Mouse (Mus musculus): Measurements from ENCODE around the gene Lima1. TPM values are rescaled to one million over a fixed set of nuclear protein-coding genes. Genes with fewer than 3 reads are reported as not detected.

Gene Lima1
- polyA plus RNA-seq, 1 experiment, result 0.01 TPM

DNA sequence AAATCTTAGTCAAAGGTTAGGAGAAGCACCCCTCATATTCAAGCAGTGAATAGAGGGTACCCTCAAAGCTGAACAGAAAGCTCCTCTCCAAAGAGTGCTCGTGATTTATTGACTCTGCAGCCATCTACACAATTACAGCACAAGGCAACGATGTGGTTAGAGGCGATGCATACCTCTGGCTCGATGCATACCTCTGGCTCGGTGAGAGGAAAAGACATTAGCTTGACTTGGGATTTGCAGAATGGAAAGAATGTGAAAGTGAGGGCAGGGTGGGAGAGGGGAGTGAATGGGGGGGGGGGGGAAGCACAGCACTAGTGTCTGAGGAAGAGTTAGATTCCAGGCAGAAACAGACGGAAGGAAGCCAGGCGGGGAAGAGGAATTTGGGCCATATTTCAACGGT, 27.3 kb downstream of the Lima1 start:
- H3K4me1 ChIP-seq (ENCODE audit: control insufficient read depth), result no peaks in the 10 kb centered on the region
- no peak overlapping the region for H3K4me3 ChIP-seq (replicated peaks)
- TF ChIP-seq TAL1 (IDR thresholded peaks at IDR 0.05; ENCODE audit: low read length) (no peak), GATA1 (IDR thresholded peaks at IDR 0.05; ENCODE audit: low read length) (no peak)
- H3K36me3 ChIP-seq (ENCODE audit: control insufficient read depth), result no peaks in the 10 kb centered on the region; the same call in 1 of the 2 replicates
- peaks cover 10% of the 10 kb centered on the region for H3K27me3 ChIP-seq (ENCODE audit: control insufficient read depth)
- H3K9me3 ChIP-seq (ENCODE audit: control insufficient read depth, low read length), result no peaks in the 10 kb centered on the region

DNA sequence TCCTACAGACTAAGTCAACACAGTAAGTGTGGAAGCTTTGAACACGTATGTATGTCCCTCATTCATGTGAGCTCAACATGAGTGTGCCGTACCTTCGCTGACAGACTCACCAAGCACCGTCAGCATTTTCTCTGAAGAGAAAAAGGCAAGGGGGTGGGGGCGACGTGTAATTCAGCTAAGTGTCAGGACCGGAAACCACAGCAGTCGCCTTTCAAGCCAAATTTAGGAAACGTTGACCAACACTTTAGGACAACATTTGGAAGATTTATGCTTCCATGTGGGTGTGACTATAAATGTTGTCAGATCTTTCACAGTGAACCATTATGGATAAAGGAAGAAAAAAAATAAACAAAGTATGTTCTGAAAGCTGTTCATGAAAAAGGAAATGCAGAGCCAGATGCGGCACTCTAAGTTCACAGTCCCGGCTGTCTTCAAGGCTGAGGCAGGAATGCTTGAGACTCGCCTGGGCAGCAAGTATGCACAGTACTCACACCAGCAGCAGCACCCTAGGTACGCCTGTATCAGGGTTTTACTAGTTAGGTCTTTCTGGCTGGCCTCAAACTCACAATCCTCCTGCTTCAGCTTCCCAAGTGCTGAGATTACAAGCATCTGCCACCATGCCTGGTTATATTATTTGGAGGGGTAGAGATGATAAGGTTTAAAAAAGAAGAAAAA, 27.9 kb downstream of the Lima1 start:
- Histone ChIP-seq H3K4me3 (replicated peaks) (no peak overlapping the region), H3K27me3 (ENCODE audit: control insufficient read depth) (peaks cover 10% of the 10 kb centered on the region), H3K36me3 (ENCODE audit: control insufficient read depth) (no peaks in the 10 kb centered on the region; the same call in 1 of the 2 replicates), H3K4me1 (ENCODE audit: control insufficient read depth) (no peaks in the 10 kb centered on the region), H3K9me3 (ENCODE audit: control insufficient read depth, low read length) (no peaks in the 10 kb centered on the region)
- TF ChIP-seq GATA1 (IDR thresholded peaks at IDR 0.05; ENCODE audit: low read length) (no peak), TAL1 (IDR thresholded peaks at IDR 0.05; ENCODE audit: low read length) (no peak)

DNA sequence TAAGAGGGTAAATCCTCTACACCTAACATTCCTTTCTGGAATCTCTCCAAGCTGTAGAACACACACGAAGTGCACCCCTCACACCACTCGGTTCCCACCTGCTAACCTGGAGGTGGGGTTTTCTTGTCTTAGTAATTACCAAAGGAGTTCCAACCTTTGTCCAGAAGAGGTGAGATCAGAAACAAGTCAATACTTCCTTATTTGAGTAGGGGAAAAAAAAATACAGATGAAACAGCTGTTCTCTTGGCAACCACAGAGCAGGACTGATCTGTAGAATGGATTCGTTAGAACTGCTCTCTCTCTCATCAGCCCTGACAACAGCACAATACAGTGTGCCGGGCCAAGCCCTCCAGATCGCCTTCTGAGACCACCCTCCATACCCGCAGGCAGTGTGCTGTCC, 28.6 kb downstream of the Lima1 start:
- Histone ChIP-seq H3K27me3 (ENCODE audit: control insufficient read depth) (peaks cover 10% of the 10 kb centered on the region), H3K4me1 (ENCODE audit: control insufficient read depth) (no peaks in the 10 kb centered on the region), H3K9me3 (ENCODE audit: control insufficient read depth, low read length) (no peaks in the 10 kb centered on the region), H3K36me3 (ENCODE audit: control insufficient read depth) (no peaks in the 10 kb centered on the region; the same call in 1 of the 2 replicates), H3K4me3 (replicated peaks) (no peak overlapping the region)
- TF ChIP-seq TAL1 (IDR thresholded peaks at IDR 0.05; ENCODE audit: low read length) (no peak), GATA1 (IDR thresholded peaks at IDR 0.05; ENCODE audit: low read length) (no peak)

DNA sequence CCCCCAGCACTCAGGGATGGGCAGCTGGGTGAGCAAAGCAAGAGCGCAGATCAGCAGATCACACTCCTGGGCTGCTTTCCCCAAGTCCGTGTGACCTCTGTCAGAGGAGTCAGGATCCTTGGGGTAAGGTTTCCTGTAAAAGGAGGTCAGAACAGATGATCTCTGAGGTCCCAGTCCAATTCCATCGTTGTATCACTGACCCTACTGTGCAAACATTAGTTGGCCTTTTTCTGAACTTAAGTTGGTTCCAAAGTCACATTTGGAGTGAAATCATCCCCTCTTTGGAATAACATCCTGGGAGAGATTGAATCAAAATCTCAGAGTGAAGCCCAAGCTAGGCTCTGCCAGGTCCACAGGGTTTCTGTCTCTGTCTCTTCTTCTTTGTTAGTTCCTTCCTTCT, 31.4 kb downstream of the Lima1 start:
- no peaks in the 10 kb centered on the region for H3K9me3 ChIP-seq (ENCODE audit: control insufficient read depth, low read length)
- no peak overlapping the region for H3K4me3 ChIP-seq (replicated peaks)
- no peak for TF ChIP-seq TAL1 (IDR thresholded peaks at IDR 0.05; ENCODE audit: low read length)
- TF ChIP-seq GATA1 (IDR thresholded peaks at IDR 0.05; ENCODE audit: low read length), result no peak
- H3K36me3 ChIP-seq (ENCODE audit: control insufficient read depth), result no peaks in the 10 kb centered on the region; the same call in 1 of the 2 replicates
- peaks cover 10% of the 10 kb centered on the region for H3K27me3 ChIP-seq (ENCODE audit: control insufficient read depth)
- H3K4me1 ChIP-seq (ENCODE audit: control insufficient read depth), result no peaks in the 10 kb centered on the region

DNA sequence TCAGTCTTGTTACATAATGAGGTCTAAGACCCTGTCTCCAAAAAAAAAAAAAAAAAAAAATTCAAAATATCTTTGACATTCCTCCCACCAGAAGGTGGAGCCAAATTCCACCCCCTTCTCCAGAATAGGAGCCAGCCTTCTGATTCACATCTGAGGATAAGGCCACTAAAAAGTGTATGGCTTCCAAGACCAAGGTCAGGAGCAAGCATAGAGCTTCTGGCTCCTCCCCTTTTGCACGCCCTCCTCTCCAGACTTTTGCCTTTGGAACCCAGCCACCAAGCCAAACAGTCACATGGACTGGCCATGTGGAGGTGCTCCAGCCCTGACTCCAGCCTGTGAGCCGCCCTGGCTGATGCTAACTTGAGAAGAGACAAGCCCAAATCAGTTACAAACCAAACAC, 35.3 kb downstream of the Lima1 start:
- H3K27me3 ChIP-seq (ENCODE audit: control insufficient read depth), result no peaks in the 10 kb centered on the region
- no peaks in the 10 kb centered on the region for H3K36me3 ChIP-seq (ENCODE audit: control insufficient read depth)
- H3K4me1 ChIP-seq (ENCODE audit: control insufficient read depth), result no peaks in the 10 kb centered on the region
- H3K4me3 ChIP-seq (replicated peaks), result no peak overlapping the region
- H3K9me3 ChIP-seq (ENCODE audit: control insufficient read depth, low read length), result no peaks in the 10 kb centered on the region
- TF ChIP-seq TAL1 (IDR thresholded peaks at IDR 0.05; ENCODE audit: low read length) (no peak), GATA1 (IDR thresholded peaks at IDR 0.05; ENCODE audit: low read length) (no peak)

DNA sequence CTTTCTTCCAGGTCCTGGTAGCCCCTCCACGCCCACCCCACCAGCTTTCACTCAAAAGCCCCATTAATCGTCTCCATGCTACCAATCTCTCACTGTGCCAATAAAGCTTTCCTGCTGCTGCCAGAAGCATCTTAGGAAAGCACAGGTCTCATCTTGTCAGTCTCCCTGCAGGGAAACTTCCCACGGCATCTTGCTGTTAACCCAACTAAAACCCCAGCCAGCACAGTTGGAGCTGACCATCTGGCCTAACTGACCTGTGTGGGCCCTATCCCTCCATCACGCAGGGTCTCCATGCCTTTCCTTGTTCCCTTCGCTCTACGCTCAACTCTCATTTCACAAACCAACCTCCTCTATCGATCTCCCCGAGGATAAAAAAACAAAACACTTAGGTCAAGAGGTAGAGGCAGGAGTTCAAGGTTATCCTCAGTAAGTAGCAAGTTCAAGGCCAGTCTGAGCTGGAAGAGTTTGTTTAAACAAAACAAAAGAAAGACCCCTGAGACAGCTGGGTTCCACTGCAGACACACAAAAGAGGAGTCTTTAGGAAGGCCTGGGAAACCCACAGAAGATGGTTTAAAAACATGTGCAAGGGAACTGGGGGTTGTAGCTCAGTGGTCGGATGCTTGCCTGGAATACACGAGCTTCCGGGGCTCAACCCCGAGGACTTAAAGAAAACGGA, 36.0 kb downstream of the Lima1 start:
- TF ChIP-seq GATA1 (IDR thresholded peaks at IDR 0.05; ENCODE audit: low read length) (no peak), TAL1 (IDR thresholded peaks at IDR 0.05; ENCODE audit: low read length) (no peak)
- Histone ChIP-seq H3K9me3 (ENCODE audit: control insufficient read depth, low read length) (no peaks in the 10 kb centered on the region), H3K27me3 (ENCODE audit: control insufficient read depth) (no peaks in the 10 kb centered on the region), H3K36me3 (ENCODE audit: control insufficient read depth) (no peaks in the 10 kb centered on the region), H3K4me3 (replicated peaks) (no peak overlapping the region), H3K4me1 (ENCODE audit: control insufficient read depth) (no peaks in the 10 kb centered on the region)

DNA sequence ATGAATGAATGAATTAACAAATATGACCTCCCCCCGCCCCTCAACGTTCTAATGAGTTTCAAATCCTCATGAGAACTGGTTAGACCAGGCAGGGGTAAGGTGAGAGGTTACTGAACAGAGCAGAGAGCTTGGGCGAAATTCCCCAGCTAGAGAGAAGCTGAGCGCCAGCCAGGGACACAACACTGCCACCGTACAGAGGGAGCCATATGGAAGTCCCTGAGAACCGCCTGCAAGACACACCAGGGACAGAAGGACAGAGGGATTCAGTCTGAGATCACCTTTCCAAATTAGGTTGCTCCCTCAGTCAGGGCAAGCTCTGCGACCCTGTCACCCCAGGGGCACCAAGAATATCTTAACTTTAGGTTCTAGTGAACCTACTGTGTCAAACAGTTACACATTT, 37.7 kb downstream of the Lima1 start:
- H3K27me3 ChIP-seq (ENCODE audit: control insufficient read depth), result no peaks in the 10 kb centered on the region
- no peak for TF ChIP-seq TAL1 (IDR thresholded peaks at IDR 0.05; ENCODE audit: low read length)
- no peak for TF ChIP-seq GATA1 (IDR thresholded peaks at IDR 0.05; ENCODE audit: low read length)
- no peaks in the 10 kb centered on the region for H3K9me3 ChIP-seq (ENCODE audit: control insufficient read depth, low read length)
- no peak overlapping the region for H3K4me3 ChIP-seq (replicated peaks)
- no peaks in the 10 kb centered on the region; the same call in 1 of the 2 replicates for H3K36me3 ChIP-seq (ENCODE audit: control insufficient read depth)
- H3K4me1 ChIP-seq (ENCODE audit: control insufficient read depth), result no peaks in the 10 kb centered on the region

DNA sequence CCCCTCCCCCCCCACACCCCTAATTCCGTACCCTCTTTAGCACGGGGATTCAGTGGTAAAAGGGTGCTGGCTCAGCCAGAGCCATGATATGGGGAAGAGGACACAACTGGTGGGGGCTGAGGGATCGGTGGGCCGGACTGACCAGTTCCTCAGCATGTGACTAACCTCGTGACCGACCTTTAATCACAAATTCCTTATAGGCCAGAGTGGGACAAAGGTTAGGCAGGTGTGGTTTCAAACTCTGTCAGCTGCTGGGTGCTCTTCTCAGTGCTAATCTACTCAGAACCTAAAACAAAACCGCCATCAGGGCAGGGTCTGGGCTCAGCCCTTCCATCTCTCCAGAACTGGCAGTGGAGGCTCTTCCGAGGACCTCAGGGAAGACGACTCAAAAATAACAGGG, 40.1 kb downstream of the Lima1 start:
- H3K4me1 ChIP-seq (ENCODE audit: control insufficient read depth), result no peaks in the 10 kb centered on the region
- no peaks in the 10 kb centered on the region; the same call in 1 of the 2 replicates for H3K36me3 ChIP-seq (ENCODE audit: control insufficient read depth)
- H3K4me3 ChIP-seq (replicated peaks), result no peak overlapping the region
- no peaks in the 10 kb centered on the region for H3K9me3 ChIP-seq (ENCODE audit: control insufficient read depth, low read length)
- H3K27me3 ChIP-seq (ENCODE audit: control insufficient read depth), result no peaks in the 10 kb centered on the region
- TF ChIP-seq TAL1 (IDR thresholded peaks at IDR 0.05; ENCODE audit: low read length) (no peak), GATA1 (IDR thresholded peaks at IDR 0.05; ENCODE audit: low read length) (no peak)

DNA sequence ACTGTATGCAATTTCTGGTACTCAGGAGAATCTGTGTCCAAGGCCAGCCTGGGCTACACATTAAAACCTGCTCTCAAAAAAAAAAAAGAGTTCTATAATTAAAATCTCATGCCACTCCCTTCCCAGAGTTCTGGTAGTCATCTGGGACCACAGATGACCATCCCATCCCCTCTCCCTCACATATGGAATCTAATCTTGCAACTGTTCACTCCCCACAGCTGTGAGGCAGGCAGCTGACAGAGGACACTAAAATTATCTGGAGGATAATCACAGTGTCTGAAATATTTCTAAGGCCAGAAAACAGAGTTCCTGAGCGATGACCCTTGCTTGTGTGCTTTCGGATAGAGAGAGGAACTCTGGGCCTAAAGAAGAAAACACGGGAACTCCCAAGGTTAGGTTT, 40.6 kb downstream of the Lima1 start:
- H3K4me3 ChIP-seq (replicated peaks), result no peak overlapping the region
- no peaks in the 10 kb centered on the region for H3K27me3 ChIP-seq (ENCODE audit: control insufficient read depth)
- H3K36me3 ChIP-seq (ENCODE audit: control insufficient read depth), result no peaks in the 10 kb centered on the region; the same call in 1 of the 2 replicates
- no peaks in the 10 kb centered on the region for H3K4me1 ChIP-seq (ENCODE audit: control insufficient read depth)
- H3K9me3 ChIP-seq (ENCODE audit: control insufficient read depth, low read length), result no peaks in the 10 kb centered on the region
- TF ChIP-seq GATA1 (IDR thresholded peaks at IDR 0.05; ENCODE audit: low read length), result no peak
- TF ChIP-seq TAL1 (IDR thresholded peaks at IDR 0.05; ENCODE audit: low read length), result no peak

Data from erythroblast, embryonic 14.5 days (primary cell).